Mouse (Mus musculus): ENCODE results near the gene Tmem52. TPM values are rescaled to one million over a fixed set of nuclear protein-coding genes. Genes with fewer than 3 reads are reported as not detected.

The Tmem52 gene
- polyA plus RNA-seq, 1 experiment from 2014 or later: not detected

DNA sequence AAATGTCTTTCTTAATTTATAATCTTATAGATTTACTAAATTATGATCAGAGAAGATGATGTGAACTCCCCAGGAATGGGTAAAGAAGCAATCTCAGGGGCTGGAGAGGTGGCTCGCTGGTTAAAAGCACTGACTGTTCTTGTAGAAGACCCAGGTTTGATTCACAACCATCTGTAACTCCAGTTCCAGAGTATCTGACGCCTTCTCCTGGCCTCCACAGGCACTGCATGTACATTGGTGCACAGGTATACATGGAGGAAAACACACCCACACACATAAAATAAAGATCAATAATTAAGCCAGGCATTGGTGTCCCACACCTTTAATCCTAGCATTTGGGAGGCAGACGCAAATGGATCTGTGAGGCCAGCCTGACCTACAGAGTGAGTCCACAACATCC lies 26.1 kb upstream of the Tmem52 start:
- DNase-seq (ENCODE audit: low spot score) (no peak), ATAC-seq (ENCODE audit: insufficient read depth, low FRiP score, low TSS enrichment) (no peak)
- no peak overlapping the region for H3K4me2 ChIP-seq (ENCODE audit: low read depth)
- WGBS: 73% methylated on average over 3 of the region's 3 CpGs
- no peak overlapping the region for H3K9ac ChIP-seq (ENCODE audit: low read length)
- no peak overlapping the region for H3K27ac ChIP-seq (ENCODE audit: low read depth, low read length)
- no peak overlapping the region for H3K4me3 ChIP-seq (ENCODE audit: low read depth, low read length)
- H3K9me3 ChIP-seq (ENCODE audit: control insufficient read depth, low read length): no peaks in the 10 kb centered on the region
- H3K4me1 ChIP-seq (ENCODE audit: control insufficient read depth, insufficient read depth, low read length): no peaks in the 10 kb centered on the region
- H3K36me3 ChIP-seq (ENCODE audit: control insufficient read depth, insufficient read depth, low read length): no peaks in the 10 kb centered on the region
- no peaks in the 10 kb centered on the region for H3K27me3 ChIP-seq (ENCODE audit: control insufficient read depth, insufficient read depth, low read length)

DNA sequence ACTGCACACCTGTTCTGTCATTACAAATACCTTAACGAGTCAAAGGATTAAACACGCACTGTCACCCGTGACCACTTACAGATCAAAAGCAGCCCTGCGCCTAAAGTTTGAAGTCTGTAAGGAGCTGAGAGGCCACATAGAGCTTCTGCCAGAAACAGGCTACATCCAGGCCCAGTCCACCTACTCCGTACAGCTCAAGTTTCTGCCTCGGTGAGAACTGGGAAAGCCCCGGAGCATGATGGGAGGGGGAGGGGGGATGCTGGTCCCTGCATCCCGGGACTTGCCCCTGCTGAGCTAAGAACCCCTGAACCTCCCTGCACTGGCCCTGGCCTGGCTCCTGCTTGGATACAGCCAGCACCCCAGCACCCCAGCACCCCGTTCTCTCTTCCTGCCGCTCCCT lies 17.3 kb upstream of the Tmem52 start:
- 43% methylated on average over 10 of the region's 10 CpGs for WGBS
- ATAC-seq (ENCODE audit: insufficient read depth, low FRiP score, low TSS enrichment) (no peak), DNase-seq (ENCODE audit: low spot score) (peak; percentile 30)
- no peaks in the 10 kb centered on the region for H3K9me3 ChIP-seq (ENCODE audit: control insufficient read depth, low read length)
- H3K27ac ChIP-seq (ENCODE audit: low read depth, low read length): no peak overlapping the region
- H3K27me3 ChIP-seq (ENCODE audit: control insufficient read depth, insufficient read depth, low read length): no peaks in the 10 kb centered on the region
- H3K9ac ChIP-seq (ENCODE audit: low read length): no peak overlapping the region
- H3K4me2 ChIP-seq (ENCODE audit: low read depth): no peak overlapping the region
- H3K4me1 ChIP-seq (ENCODE audit: control insufficient read depth, insufficient read depth, low read length): no peaks in the 10 kb centered on the region
- no peak overlapping the region for H3K4me3 ChIP-seq (ENCODE audit: low read depth, low read length)
- no peaks in the 10 kb centered on the region for H3K36me3 ChIP-seq (ENCODE audit: control insufficient read depth, insufficient read depth, low read length)

DNA sequence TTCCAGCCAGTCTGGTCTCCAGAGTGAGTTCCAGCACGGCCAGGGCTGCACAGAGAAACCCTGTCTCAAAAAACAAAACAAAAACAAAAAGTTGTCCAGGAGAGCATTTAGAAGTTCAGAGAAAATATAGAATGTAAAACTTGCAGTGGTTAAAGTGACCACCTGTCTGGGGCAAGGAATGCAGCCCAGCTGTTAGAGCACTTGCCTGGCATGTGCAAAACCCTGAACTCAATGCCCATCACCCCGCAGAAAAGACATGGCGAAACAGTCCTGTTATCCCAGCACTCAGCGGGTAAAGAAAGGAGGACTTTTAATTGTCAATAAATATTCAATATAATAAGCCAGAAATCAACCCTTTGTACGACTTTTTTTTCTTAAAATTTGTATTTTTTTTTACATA lies 10.3 kb upstream of the Tmem52 start:
- H3K27me3 ChIP-seq (ENCODE audit: control insufficient read depth, insufficient read depth, low read length): no peaks in the 10 kb centered on the region
- H3K4me1 ChIP-seq (ENCODE audit: control insufficient read depth, insufficient read depth, low read length): no peaks in the 10 kb centered on the region
- no peak for DNase-seq (ENCODE audit: low spot score)
- WGBS: 81% methylated on average over 5 of the region's 5 CpGs
- H3K9me3 ChIP-seq (ENCODE audit: control insufficient read depth, low read length): no peaks in the 10 kb centered on the region
- H3K36me3 ChIP-seq (ENCODE audit: control insufficient read depth, insufficient read depth, low read length): no peaks in the 10 kb centered on the region
- no peak overlapping the region for H3K27ac ChIP-seq (ENCODE audit: low read depth, low read length)
- no peak overlapping the region for H3K4me3 ChIP-seq (ENCODE audit: low read depth, low read length)
- no peak for ATAC-seq (ENCODE audit: insufficient read depth, low FRiP score, low TSS enrichment)
- H3K9ac ChIP-seq (ENCODE audit: low read length): no peak overlapping the region
- H3K4me2 ChIP-seq (ENCODE audit: low read depth): no peak overlapping the region

DNA sequence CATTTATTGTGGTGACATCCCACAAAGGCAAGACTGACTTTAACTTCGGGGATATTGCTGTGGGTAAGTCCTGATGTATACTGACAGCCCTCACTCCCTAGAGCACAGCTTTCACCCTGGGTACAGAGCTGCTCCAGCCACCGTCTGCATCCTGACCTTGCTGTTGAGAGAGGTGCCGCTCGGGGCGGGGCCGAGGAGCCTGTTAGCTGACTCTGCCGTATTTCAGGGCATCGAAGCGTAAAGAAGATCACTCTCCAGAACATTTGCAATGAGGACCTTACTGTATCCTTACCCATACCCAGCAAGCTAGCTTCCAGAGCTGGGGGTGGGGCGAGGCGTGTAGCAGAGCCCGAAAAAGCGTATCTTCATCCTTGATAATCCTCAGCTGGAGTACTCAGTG lies 5.9 kb upstream of the Tmem52 start:
- no peak overlapping the region for H3K9ac ChIP-seq (ENCODE audit: low read length)
- H3K27me3 ChIP-seq (ENCODE audit: control insufficient read depth, insufficient read depth, low read length): no peaks in the 10 kb centered on the region
- no peaks in the 10 kb centered on the region for H3K36me3 ChIP-seq (ENCODE audit: control insufficient read depth, insufficient read depth, low read length)
- no peak overlapping the region for H3K4me3 ChIP-seq (ENCODE audit: low read depth, low read length)
- H3K4me2 ChIP-seq (ENCODE audit: low read depth): no peak overlapping the region
- WGBS: 85% methylated on average over 13 of the region's 13 CpGs
- DNase-seq (ENCODE audit: low spot score): no peak
- no peaks in the 10 kb centered on the region for H3K4me1 ChIP-seq (ENCODE audit: control insufficient read depth, insufficient read depth, low read length)
- no peaks in the 10 kb centered on the region for H3K9me3 ChIP-seq (ENCODE audit: control insufficient read depth, low read length)
- H3K27ac ChIP-seq (ENCODE audit: low read depth, low read length): no peak overlapping the region
- no peak for ATAC-seq (ENCODE audit: insufficient read depth, low FRiP score, low TSS enrichment)

DNA sequence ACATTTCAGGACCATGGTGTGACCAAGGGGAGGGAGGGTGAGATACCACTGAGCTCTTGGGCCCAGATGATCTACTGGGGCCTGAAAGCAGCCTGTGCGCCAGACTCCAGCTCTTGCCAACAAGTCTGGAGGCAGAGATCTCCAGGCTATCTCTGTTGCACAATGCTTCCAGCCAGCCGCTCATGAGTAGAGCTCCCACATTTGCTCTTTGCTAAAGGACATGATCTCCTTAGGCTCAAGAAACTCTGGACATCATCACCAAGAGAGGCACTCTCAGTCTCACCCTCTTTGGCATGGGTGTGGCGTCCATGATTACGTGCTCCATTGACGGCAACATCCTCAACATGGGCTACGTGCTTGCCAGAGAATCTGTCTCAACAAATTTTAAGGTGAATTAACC lies 5.3 kb upstream of the Tmem52 start:
- ATAC-seq (ENCODE audit: insufficient read depth, low FRiP score, low TSS enrichment): no peak
- 90% methylated on average over 6 of the region's 6 CpGs for WGBS
- Histone ChIP-seq H3K27ac (ENCODE audit: low read depth, low read length) (no peak overlapping the region), H3K36me3 (ENCODE audit: control insufficient read depth, insufficient read depth, low read length) (no peaks in the 10 kb centered on the region), H3K4me2 (ENCODE audit: low read depth) (no peak overlapping the region), H3K4me1 (ENCODE audit: control insufficient read depth, insufficient read depth, low read length) (no peaks in the 10 kb centered on the region), H3K27me3 (ENCODE audit: control insufficient read depth, insufficient read depth, low read length) (no peaks in the 10 kb centered on the region), H3K4me3 (ENCODE audit: low read depth, low read length) (no peak overlapping the region), H3K9me3 (ENCODE audit: control insufficient read depth, low read length) (no peaks in the 10 kb centered on the region), H3K9ac (ENCODE audit: low read length) (no peak overlapping the region)
- DNase-seq (ENCODE audit: low spot score): no peak

DNA sequence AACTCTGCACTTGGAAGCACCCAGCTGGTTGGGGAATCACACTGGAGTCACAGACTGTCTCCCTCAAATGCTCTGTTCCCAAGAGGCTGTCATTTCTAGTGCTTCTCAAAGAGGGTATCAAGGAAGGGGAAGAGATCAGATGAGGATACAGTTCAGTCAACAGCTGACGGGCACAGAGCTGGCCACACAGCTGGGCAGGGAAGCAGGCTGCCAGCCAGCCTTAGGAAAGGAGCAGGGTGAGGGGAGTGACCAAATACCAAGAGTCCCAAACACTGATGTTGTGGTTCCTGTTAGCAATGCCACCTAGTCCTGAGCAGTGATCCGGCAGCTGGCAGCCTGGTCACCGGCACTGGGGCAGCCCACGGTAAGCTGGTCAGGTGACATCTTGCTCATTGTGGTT lies 4.9 kb upstream of the Tmem52 start:
- WGBS: 92% methylated on average over 4 of the region's 4 CpGs
- H3K27me3 ChIP-seq (ENCODE audit: control insufficient read depth, insufficient read depth, low read length): no peaks in the 10 kb centered on the region
- no peaks in the 10 kb centered on the region for H3K4me1 ChIP-seq (ENCODE audit: control insufficient read depth, insufficient read depth, low read length)
- H3K4me2 ChIP-seq (ENCODE audit: low read depth): no peak overlapping the region
- no peak overlapping the region for H3K9ac ChIP-seq (ENCODE audit: low read length)
- H3K27ac ChIP-seq (ENCODE audit: low read depth, low read length): no peak overlapping the region
- no peaks in the 10 kb centered on the region for H3K9me3 ChIP-seq (ENCODE audit: control insufficient read depth, low read length)
- no peak overlapping the region for H3K4me3 ChIP-seq (ENCODE audit: low read depth, low read length)
- H3K36me3 ChIP-seq (ENCODE audit: control insufficient read depth, insufficient read depth, low read length): no peaks in the 10 kb centered on the region
- ATAC-seq (ENCODE audit: insufficient read depth, low FRiP score, low TSS enrichment): no peak
- no peak for DNase-seq (ENCODE audit: low spot score)

DNA sequence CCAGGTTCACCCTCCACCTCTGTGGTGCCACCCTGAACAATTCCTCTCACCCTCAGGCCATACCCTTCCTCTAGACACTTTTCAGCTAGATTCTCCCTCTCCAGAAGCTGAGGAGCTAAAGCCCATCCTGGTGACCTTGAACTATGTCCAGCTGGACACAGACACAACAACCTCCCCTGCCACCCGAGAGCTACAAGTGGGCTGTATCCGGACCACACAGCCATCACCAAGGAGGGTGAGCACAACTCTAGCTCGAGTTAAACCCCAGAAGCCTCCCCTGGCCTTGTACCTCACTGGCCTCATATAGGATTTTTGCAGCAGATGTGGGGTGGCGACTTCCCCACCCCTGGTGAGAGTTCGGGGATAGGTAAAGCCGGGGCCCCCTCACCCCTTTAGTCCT lies 3.3 kb upstream of the Tmem52 start:
- Histone ChIP-seq H3K4me2 (ENCODE audit: low read depth) (no peak overlapping the region), H3K9ac (ENCODE audit: low read length) (no peak overlapping the region), H3K27me3 (ENCODE audit: control insufficient read depth, insufficient read depth, low read length) (peaks cover 2% of the 10 kb centered on the region; the same call in 1 of the 2 replicates), H3K36me3 (ENCODE audit: control insufficient read depth, insufficient read depth, low read length) (no peaks in the 10 kb centered on the region), H3K4me3 (ENCODE audit: low read depth, low read length) (no peak overlapping the region), H3K4me1 (ENCODE audit: control insufficient read depth, insufficient read depth, low read length) (no peaks in the 10 kb centered on the region), H3K9me3 (ENCODE audit: control insufficient read depth, low read length) (no peaks in the 10 kb centered on the region), H3K27ac (ENCODE audit: low read depth, low read length) (no peak overlapping the region)
- ATAC-seq (ENCODE audit: insufficient read depth, low FRiP score, low TSS enrichment): no peak
- 87% methylated on average over 6 of the region's 6 CpGs for WGBS
- no peak for DNase-seq (ENCODE audit: low spot score)

DNA sequence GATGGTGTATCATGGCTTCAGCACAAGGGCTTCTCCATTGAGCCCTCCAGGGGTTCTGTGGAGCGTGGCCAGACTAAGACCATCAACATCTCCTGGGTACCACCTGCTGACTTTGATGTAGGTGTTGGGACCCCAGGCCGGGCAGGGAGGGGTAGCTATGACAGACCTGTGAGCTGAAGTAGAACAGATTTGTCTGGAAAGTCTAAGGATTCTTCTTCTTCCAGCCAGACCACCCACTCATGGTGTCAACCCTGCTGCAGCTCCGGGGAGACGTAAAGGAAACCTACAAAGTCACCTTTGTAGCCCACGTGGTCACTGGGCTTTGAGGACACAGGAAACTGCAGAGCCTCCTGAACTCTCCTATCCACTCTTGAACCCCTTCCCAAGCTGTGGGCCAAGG lies 2.8 kb upstream of the Tmem52 start:
- no peak overlapping the region for H3K9ac ChIP-seq (ENCODE audit: low read length)
- ATAC-seq (ENCODE audit: insufficient read depth, low FRiP score, low TSS enrichment) (no peak), DNase-seq (ENCODE audit: low spot score) (no peak)
- 83% methylated on average over 5 of the region's 5 CpGs for WGBS
- no peaks in the 10 kb centered on the region for H3K4me1 ChIP-seq (ENCODE audit: control insufficient read depth, insufficient read depth, low read length)
- peaks cover 2% of the 10 kb centered on the region; the same call in 1 of the 2 replicates for H3K27me3 ChIP-seq (ENCODE audit: control insufficient read depth, insufficient read depth, low read length)
- no peak overlapping the region for H3K4me3 ChIP-seq (ENCODE audit: low read depth, low read length)
- H3K9me3 ChIP-seq (ENCODE audit: control insufficient read depth, low read length): no peaks in the 10 kb centered on the region
- H3K27ac ChIP-seq (ENCODE audit: low read depth, low read length): no peak overlapping the region
- no peak overlapping the region for H3K4me2 ChIP-seq (ENCODE audit: low read depth)
- H3K36me3 ChIP-seq (ENCODE audit: control insufficient read depth, insufficient read depth, low read length): no peaks in the 10 kb centered on the region

DNA sequence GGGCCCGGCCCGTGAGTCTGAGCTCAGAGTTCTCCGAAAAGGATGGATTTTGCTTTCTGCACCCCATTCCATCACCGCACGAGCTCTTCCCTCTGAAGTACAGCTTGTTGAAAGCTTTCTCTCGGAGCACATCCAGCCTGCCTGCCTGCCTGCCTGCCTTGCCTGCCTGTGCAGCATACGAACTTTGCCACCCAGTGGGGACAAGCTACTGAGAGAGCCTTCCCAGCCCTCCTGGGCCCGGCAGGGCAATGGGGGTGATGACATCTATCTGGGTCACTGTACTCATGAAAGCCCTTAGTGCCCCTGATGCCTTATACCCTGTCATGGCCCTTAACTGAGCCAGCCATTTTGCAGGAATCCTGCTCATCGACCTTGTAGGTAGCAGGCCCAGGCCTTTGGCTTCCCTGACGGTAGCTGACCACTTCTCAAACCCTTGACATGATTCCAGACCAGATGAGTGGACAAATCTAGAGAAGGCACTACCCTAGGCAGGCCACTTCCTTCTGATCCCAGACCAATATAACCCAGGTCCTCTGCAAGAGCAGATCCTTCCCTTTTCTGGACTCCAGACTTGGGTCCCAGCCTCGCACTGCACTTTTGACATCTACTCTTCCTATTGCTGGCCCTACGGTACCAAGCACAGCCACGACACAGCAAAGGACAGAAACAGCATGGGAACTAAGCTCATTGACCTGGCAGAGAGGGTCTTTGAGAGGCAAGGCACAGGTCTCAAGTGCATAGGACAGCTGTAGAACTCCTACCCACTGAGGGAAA lies 1.5 kb upstream of the Tmem52 start:
- no peaks in the 10 kb centered on the region for H3K36me3 ChIP-seq (ENCODE audit: control insufficient read depth, insufficient read depth, low read length)
- DNase-seq (ENCODE audit: low spot score) (no peak), ATAC-seq (ENCODE audit: insufficient read depth, low FRiP score, low TSS enrichment) (no peak)
- no peak overlapping the region for H3K9ac ChIP-seq (ENCODE audit: low read length)
- H3K4me1 ChIP-seq (ENCODE audit: control insufficient read depth, insufficient read depth, low read length): no peaks in the 10 kb centered on the region
- H3K27me3 ChIP-seq (ENCODE audit: control insufficient read depth, insufficient read depth, low read length): peaks cover 2% of the 10 kb centered on the region; the same call in 1 of the 2 replicates
- H3K4me2 ChIP-seq (ENCODE audit: low read depth): no peak overlapping the region
- H3K27ac ChIP-seq (ENCODE audit: low read depth, low read length): no peak overlapping the region
- WGBS: 84% methylated on average over 13 of the region's 13 CpGs
- H3K9me3 ChIP-seq (ENCODE audit: control insufficient read depth, low read length): no peaks in the 10 kb centered on the region
- no peak overlapping the region for H3K4me3 ChIP-seq (ENCODE audit: low read depth, low read length)

All from neural tube, embryonic 11.5 days (tissue).